Mouse (Mus musculus) ES-E14 (cell line): ENCODE results near the gene Ret. TPM values are rescaled to one million over a fixed set of nuclear protein-coding genes. Genes with fewer than 3 reads are reported as not detected.

Source experiments
- DNase-seq: peaks from one replicate; pipeline ENCODE4 v3.0.0-alpha.2; 2013; ENCODE audit warnings: low read depth, low spot score
- H3K27ac ChIP-seq: 2 replicates; pipeline ENCODE4 v1.5.1; 2012; ENCODE audit warnings: low read depth, mild to moderate bottlenecking, low read length, moderate library complexity, mixed read lengths; ENCODE audit not compliant: poor library complexity, insufficient read depth, severe bottlenecking
- H3K36me3 ChIP-seq: 2 replicates; pipeline ENCODE4 v1.6.1; 2012; ENCODE audit warnings: mild to moderate bottlenecking, low read length, moderate library complexity, mixed read lengths; ENCODE audit not compliant: control insufficient read depth, poor library complexity, insufficient read depth, severe bottlenecking
- H3K4me1 ChIP-seq, 2 experiments: fragments of 150-350 bp in 1 of 2; sonication (generic) in 1 of 2; 2 replicates each; pipeline ENCODE4 v1.6.1; 2012; ENCODE audit warnings: low read length in 2 of 2, mild to moderate bottlenecking in 1 of 2, mixed read lengths in 1 of 2; ENCODE audit not compliant: control insufficient read depth in 2 of 2, insufficient read depth in 2 of 2, poor library complexity in 1 of 2
- H3K4me3 ChIP-seq, 2 experiments: fragments of 150-350 bp in 1 of 2; sonication (generic) in 1 of 2; 2 replicates each; pipeline ENCODE4 v1.5.1; 2012; ENCODE audit warnings: low read length in 2 of 2, low read depth in 1 of 2, mild to moderate bottlenecking in 1 of 2, mixed read lengths in 1 of 2; ENCODE audit not compliant: insufficient read depth in 1 of 2, poor library complexity in 1 of 2, severe bottlenecking in 1 of 2
- H3K9ac ChIP-seq: 2 replicates; pipeline ENCODE4 v1.6.1; 2012; ENCODE audit warnings: low read depth, mild to moderate bottlenecking, low read length, mixed read lengths; ENCODE audit not compliant: poor library complexity, insufficient read depth, severe bottlenecking
- H3K9me3 ChIP-seq: fragments of 150-350 bp; sonication (generic); 2 replicates; pipeline ENCODE4 v1.6.1; 2012; ENCODE audit warnings: low read depth, mild to moderate bottlenecking, low read length; ENCODE audit not compliant: control insufficient read depth, insufficient read depth
- CHD2 ChIP-seq: IDR thresholded peaks from 2 replicates; pipeline ENCODE4 v1.6.1; 2014; ENCODE audit warnings: mild to moderate bottlenecking, low read depth, low read length, inconsistent platforms
- HCFC1 ChIP-seq: IDR thresholded peaks from 2 replicates; pipeline ENCODE4 v1.6.1; 2012; ENCODE audit warnings: low read length, inconsistent platforms, borderline replicate concordance; ENCODE audit not compliant: insufficient read depth
- MAFK ChIP-seq: IDR thresholded peaks from 2 replicates; pipeline ENCODE4 v1.6.1; 2014; ENCODE audit warnings: mild to moderate bottlenecking, low read depth, low read length, inconsistent platforms; ENCODE audit not compliant: insufficient read depth
- ZC3H11A ChIP-seq: IDR thresholded peaks from 2 replicates; pipeline ENCODE4 v1.6.1; 2012; ENCODE audit warnings: low read depth, mild to moderate bottlenecking, inconsistent platforms, low read length, borderline replicate concordance
- ZNF384 ChIP-seq: IDR thresholded peaks from 2 replicates; pipeline ENCODE4 v1.6.1; 2012; ENCODE audit warnings: low read depth, low read length, inconsistent platforms
- in situ Hi-C, 2 experiments: fragments of 600-800 bp; cut with MboI; formaldehyde crosslinking; loops; one replicate each; pipeline ENCODE4 v1.15.1; 2025; ENCODE audit warnings: low sequenced_read_pairs in 2 of 2, inconsistent platforms in 1 of 2; ENCODE audit not compliant: unreplicated experiment in 2 of 2
- total RNA-seq: library from RNA; depleted of rRNA; stranded (reverse); fragments of 300-350 nt; gene quantifications from 2 replicates; pipeline ENCODE4 v1.2.3, GENCODE M21; 2012

Gene Ret
- total RNA-seq, 1 experiment: 1.4 TPM

DNA sequence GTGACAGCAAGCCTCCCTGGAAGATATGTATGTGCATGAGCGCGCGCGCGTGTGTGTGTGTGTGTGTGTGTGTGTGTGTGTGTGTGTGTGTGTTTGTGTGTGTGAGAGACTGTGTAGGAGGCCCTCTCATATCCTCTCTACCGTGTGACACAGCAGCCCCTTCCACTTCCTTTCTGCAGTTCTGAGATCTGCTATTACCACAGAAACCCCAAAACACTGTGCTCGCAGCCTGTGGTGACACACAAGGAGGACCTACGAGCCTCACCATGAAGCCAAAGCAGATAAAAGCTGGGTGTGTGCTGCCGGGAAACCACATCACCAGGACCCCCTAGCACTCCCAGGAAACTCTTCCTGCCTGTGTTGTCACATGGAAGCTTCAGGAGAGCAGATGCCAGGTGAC, 30.5 kb downstream of the Ret start:
- Histone ChIP-seq H3K9ac (no peak overlapping the region), H3K4me1 (no peaks in the 10 kb centered on the region), H3K27ac (no peak overlapping the region), H3K9me3 (no peaks in the 10 kb centered on the region), H3K36me3 (no peaks in the 10 kb centered on the region), H3K4me3 (no peak overlapping the region)
- no peak for DNase-seq
- in situ Hi-C loops: no loop called here
- no peak for TF ChIP-seq ZC3H11A

DNA sequence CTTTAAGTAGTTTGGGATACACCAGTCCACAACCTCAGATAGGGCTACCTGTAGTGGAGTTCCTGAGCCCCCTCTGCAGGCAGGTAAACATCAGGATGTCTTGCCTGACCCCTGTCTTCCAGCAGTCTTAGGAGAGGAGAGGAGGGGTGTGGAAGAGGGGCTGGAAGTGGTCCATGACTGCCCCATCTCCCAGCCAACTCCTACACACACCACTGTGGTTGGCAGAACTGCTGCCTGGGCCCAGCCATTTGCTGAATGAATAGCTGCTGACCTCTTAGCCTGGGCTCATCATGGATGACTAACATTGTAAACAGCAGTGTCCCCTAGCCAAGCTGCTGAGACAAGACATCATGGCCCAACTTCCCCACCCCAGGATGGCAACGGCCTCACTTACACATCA, 32.0 kb downstream of the Ret start:
- no peak for DNase-seq
- Histone ChIP-seq H3K36me3 (no peaks in the 10 kb centered on the region), H3K27ac (no peak overlapping the region), H3K4me3 (no peak overlapping the region), H3K9ac (no peak overlapping the region), H3K4me1 (no peaks in the 10 kb centered on the region), H3K9me3 (no peaks in the 10 kb centered on the region)
- TF ChIP-seq MAFK (no peak), HCFC1 (no peak), ZNF384 (no peak), CHD2 (no peak), ZC3H11A (no peak)
- in situ Hi-C loops: no loop called here

DNA sequence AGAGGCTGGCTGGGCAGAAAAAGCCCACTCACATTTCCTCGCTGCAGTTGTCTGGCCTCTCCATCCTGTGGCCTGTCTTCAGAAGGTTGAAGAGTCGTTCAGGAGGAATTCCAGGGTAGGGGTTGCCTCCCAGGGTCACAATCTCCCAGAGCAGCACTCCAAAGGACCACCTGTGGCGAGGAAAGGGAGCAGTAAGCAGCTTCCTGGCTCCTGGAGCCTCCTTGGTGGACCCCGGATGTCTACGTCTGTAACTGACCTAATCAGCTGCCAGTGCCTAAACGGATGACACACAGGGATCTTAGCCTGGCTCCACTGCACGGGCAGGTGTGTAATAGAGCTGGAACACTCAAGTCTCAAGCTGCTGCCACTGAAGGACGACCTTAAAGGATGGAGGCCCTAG, 32.8 kb downstream of the Ret start:
- in situ Hi-C loops: no loop called here
- no peak for TF ChIP-seq ZC3H11A
- TF ChIP-seq HCFC1: no peak
- no peak for TF ChIP-seq MAFK
- TF ChIP-seq CHD2: no peak
- TF ChIP-seq ZNF384: no peak
- no peaks in the 10 kb centered on the region for H3K9me3 ChIP-seq
- no peak overlapping the region for H3K9ac ChIP-seq
- no peak for DNase-seq
- H3K4me1 ChIP-seq: no peaks in the 10 kb centered on the region
- no peak overlapping the region for H3K27ac ChIP-seq
- H3K36me3 ChIP-seq: no peaks in the 10 kb centered on the region
- H3K4me3 ChIP-seq: no peak overlapping the region

DNA sequence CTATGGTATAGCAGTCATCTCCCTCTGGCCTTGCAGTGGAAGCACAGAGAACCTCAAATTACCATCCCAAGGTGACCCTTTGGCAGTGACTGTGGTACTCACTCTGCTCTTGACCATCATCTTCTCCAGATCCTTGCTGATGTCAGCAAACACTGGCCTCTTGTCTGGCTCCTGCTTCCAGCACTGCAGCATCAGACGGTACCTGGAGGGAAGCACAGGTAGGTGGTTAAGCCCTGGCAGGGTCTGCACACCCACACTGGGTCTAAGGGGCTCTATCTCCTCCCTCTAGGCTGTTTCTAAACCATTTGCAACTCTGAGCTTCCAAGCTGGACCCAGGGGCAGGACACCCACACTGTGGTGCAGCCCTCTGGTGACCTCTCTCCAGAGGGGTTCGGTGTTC, 34.4 kb downstream of the Ret start:
- Histone ChIP-seq H3K9me3 (no peaks in the 10 kb centered on the region), H3K27ac (no peak overlapping the region), H3K36me3 (no peaks in the 10 kb centered on the region), H3K9ac (no peak overlapping the region), H3K4me1 (no peaks in the 10 kb centered on the region), H3K4me3 (no peak overlapping the region)
- in situ Hi-C loops: no loop called here
- DNase-seq: no peak
- TF ChIP-seq CHD2 (no peak), MAFK (no peak), ZC3H11A (no peak), HCFC1 (no peak), ZNF384 (no peak)

DNA sequence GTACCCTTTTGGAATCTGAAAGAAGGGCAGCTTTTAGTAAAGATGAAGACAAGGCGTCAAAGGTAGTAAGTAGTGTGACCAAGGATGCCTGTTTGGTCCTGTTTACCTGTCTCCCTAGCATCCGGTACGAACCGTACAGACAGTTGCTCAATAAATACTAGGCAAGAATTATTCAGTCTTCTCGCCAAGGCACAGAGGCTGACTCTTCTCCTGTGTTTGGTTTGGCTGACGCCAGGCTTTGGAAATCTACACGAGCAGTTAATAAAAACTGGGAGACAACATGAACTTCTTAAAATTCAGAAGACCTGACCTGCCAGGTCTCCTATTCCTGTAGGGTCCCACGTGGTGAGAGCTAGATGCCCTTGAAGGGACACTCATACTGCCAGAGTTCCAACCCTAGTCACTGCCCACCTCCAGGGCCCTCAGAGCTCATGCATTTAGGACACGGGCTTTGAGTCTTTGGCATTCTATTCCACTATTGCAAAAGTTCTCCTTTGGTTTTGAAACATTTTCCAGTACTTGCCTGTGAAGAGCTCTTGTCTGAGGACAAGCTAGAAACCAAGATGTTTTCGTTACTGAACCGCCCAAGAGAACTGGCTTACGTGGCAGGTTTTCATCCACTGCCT, 34.9 kb downstream of the Ret start:
- Histone ChIP-seq H3K9me3 (no peaks in the 10 kb centered on the region), H3K36me3 (no peaks in the 10 kb centered on the region), H3K4me3 (no peak overlapping the region), H3K9ac (no peak overlapping the region), H3K27ac (no peak overlapping the region), H3K4me1 (no peaks in the 10 kb centered on the region)
- in situ Hi-C loops: no loop called here
- no peak for DNase-seq
- TF ChIP-seq MAFK (no peak), CHD2 (no peak), ZNF384 (no peak), HCFC1 (no peak), ZC3H11A (no peak)
